Mouse (Mus musculus): ENCODE measurements around the gene Gm42372. TPM values are rescaled to one million over a fixed set of nuclear protein-coding genes. Genes with fewer than 3 reads are reported as not detected.

The Gm42372 gene
- total RNA-seq, 2 experiments from 2014 or later: 0.11 to 0.18 TPM

- no peak for ATAC-seq (ENCODE audit: poor library complexity, severe bottlenecking)
Measured at GRCm38 (mm10) chr7:17003230-17003960, 20.5 kb downstream of the Gm42372 start.

GRCm38 (mm10) chr7:17004716-17005115 is 21.8 kb downstream of the Gm42372 start:
- no peak for ATAC-seq (ENCODE audit: poor library complexity, severe bottlenecking)

- peak; percentile 65 for ATAC-seq (ENCODE audit: poor library complexity, severe bottlenecking)
Measured at GRCm38 (mm10) chr7:17007300-17007699, 24.4 kb downstream of the Gm42372 start.

GRCm38 (mm10) chr7:17009326-17010009 is 26.6 kb downstream of the Gm42372 start:
- ATAC-seq (ENCODE audit: poor library complexity, severe bottlenecking): peak; percentile 48; the same call in 1 of the 2 replicates

GRCm38 (mm10) chr7:17010010-17010347 is 27.1 kb downstream of the Gm42372 start:
- no peak for ATAC-seq (ENCODE audit: poor library complexity, severe bottlenecking)

GRCm38 (mm10) chr7:17011909-17012590 is 29.2 kb downstream of the Gm42372 start:
- ATAC-seq (ENCODE audit: poor library complexity, severe bottlenecking): no peak

- ATAC-seq (ENCODE audit: poor library complexity, severe bottlenecking): no peak
Measured at GRCm38 (mm10) chr7:17015381-17015780, 32.5 kb downstream of the Gm42372 start.

GRCm38 (mm10) chr7:17017036-17017435 is 34.1 kb downstream of the Gm42372 start:
- no peak for ATAC-seq (ENCODE audit: poor library complexity, severe bottlenecking)

GRCm38 (mm10) chr7:17017921-17018320 is 35.0 kb downstream of the Gm42372 start:
- ATAC-seq (ENCODE audit: poor library complexity, severe bottlenecking): no peak

GRCm38 (mm10) chr7:17019426-17020166 is 36.7 kb downstream of the Gm42372 start:
- ATAC-seq (ENCODE audit: poor library complexity, severe bottlenecking): no peak

- no peak for ATAC-seq (ENCODE audit: poor library complexity, severe bottlenecking)
Measured at GRCm38 (mm10) chr7:17022176-17022575, 39.3 kb downstream of the Gm42372 start.

GRCm38 (mm10) chr7:17023701-17024100 is 40.8 kb downstream of the Gm42372 start:
- ATAC-seq (ENCODE audit: poor library complexity, severe bottlenecking): peak; percentile 12; the same call in 1 of the 2 replicates

GRCm38 (mm10) chr7:17024141-17024540 is 41.3 kb downstream of the Gm42372 start:
- no peak for ATAC-seq (ENCODE audit: poor library complexity, severe bottlenecking)

- peak; percentile 55 for ATAC-seq (ENCODE audit: poor library complexity, severe bottlenecking)
Measured at GRCm38 (mm10) chr7:17024814-17025504, 42.1 kb downstream of the Gm42372 start.

GRCm38 (mm10) chr7:17025505-17025894 is 42.6 kb downstream of the Gm42372 start:
- no peak for ATAC-seq (ENCODE audit: poor library complexity, severe bottlenecking)

- no peak for ATAC-seq (ENCODE audit: poor library complexity, severe bottlenecking)
Measured at GRCm38 (mm10) chr7:17025896-17026622, 43.2 kb downstream of the Gm42372 start.

GRCm38 (mm10) chr7:17026710-17027587 is 44.1 kb downstream of the Gm42372 start:
- peak; percentile 46 for ATAC-seq (ENCODE audit: poor library complexity, severe bottlenecking)

GRCm38 (mm10) chr7:17027588-17028343 is 44.9 kb downstream of the Gm42372 start, which contains the start of gene Ppp5c:
Ppp5c (minus strand) TSS chr7:17027924.
- peak; percentile 73 for ATAC-seq (ENCODE audit: poor library complexity, severe bottlenecking)
